Mouse (Mus musculus): ENCODE results near the gene Csrnp3.

DNA sequence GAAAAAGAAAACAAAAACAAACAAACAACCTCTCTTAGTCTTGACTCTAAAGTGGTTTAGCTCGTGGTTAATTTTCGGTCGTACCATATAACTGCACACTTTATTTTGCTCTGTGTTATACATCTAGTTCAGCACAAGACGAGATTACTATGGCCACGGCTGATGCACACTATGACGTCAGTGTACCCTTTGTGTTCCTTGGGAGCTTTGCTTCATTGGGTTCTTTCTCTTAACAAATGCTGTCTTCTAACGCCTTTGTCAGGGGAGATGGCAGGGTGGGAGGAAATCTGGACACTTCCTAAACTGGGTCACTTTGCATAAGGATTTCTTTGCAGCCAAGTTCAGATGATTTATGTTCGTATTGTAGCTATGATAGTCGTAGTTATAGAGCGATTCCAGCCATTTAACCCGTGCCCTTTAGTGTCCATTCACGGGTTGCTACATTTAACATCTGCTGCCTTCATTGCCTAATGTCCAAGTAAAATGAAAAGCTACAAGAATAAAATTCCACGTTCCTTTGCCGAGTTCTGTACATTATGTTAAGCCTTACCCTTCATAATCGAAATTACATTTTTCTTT lies 79.9 kb downstream of the Csrnp3 start:
- no peak for TF ChIP-seq CTCF (conservative IDR thresholded peaks at IDR 0.05 in 1 of 2, IDR thresholded peaks at IDR 0.05 in 1 of 2; ENCODE audit: low read depth in 2 of 2, low read length in 2 of 2)
- no peak for TF ChIP-seq USF1 (IDR thresholded peaks at IDR 0.05; ENCODE audit: low read depth, low read length)
- no peak for TF ChIP-seq EP300 (IDR thresholded peaks at IDR 0.05; ENCODE audit: low read length)
- no peak for TF ChIP-seq POLR2A (IDR thresholded peaks at IDR 0.05; ENCODE audit: low read depth, low read length)

All from CH12.LX (cell line).